Mouse (Mus musculus) stomach, embryonic 16.5 days (tissue): ENCODE data around the gene Mapkapk2. TPM values are rescaled to one million over a fixed set of nuclear protein-coding genes. Genes with fewer than 3 reads are reported as not detected.
A peak's percentile ranks its signal among the peaks of the same experiment; 100 is the strongest.

Experiments used
- ATAC-seq: fragments of 200-750 bp; cut with Nextera tagmentation; 2 replicates; pipeline ENCODE4 v1.8.0; 2017; ENCODE audit warnings: moderate number of reproducible peaks, moderate TSS enrichment; ENCODE audit not compliant: insufficient read depth, low FRiP score
- H3K27ac ChIP-seq: fragments of 300-500 bp; sonication (generic); 2 replicates; pipeline ENCODE4 v1.5.1; 2014; ENCODE audit warnings: low read length
- H3K27me3 ChIP-seq: fragments of 300-500 bp; sonication (generic); 2 replicates; pipeline ENCODE4 v1.6.1; 2014; ENCODE audit warnings: low read length, control low read depth, mixed read lengths; ENCODE audit not compliant: control insufficient read depth, insufficient read depth
- H3K36me3 ChIP-seq: fragments of 300-500 bp; sonication (generic); 2 replicates; pipeline ENCODE4 v1.6.1; 2014; ENCODE audit warnings: low read length; ENCODE audit not compliant: control insufficient read depth, insufficient read depth
- H3K4me1 ChIP-seq: fragments of 300-500 bp; sonication (generic); 2 replicates; pipeline ENCODE4 v1.6.1; 2014; ENCODE audit warnings: low read length, control low read depth, mixed read lengths; ENCODE audit not compliant: control insufficient read depth, insufficient read depth
- H3K4me2 ChIP-seq: fragments of 300-500 bp; sonication (generic); 2 replicates; pipeline ENCODE4 v1.6.1; 2014; ENCODE audit warnings: low read depth, low read length, mixed read lengths
- H3K4me3 ChIP-seq: fragments of 300-500 bp; sonication (generic); replicated peaks from 2 replicates; pipeline ENCODE4 v1.5.1; 2014; ENCODE audit warnings: mild to moderate bottlenecking, low read length
- H3K9ac ChIP-seq: fragments of 300-500 bp; sonication (generic); 2 replicates; pipeline ENCODE4 v1.6.1; 2014; ENCODE audit warnings: low read length
- H3K9me3 ChIP-seq: fragments of 300-500 bp; sonication (generic); replicated peaks from 2 replicates; pipeline ENCODE4 v1.6.1; 2016; ENCODE audit warnings: low read length, control low read depth; ENCODE audit not compliant: control insufficient read depth
- WGBS: fragments of 180-500 bp; shearing (Covaris S2); extraction: QIAGEN DNeasy Blood & Tissue Kit; methylation state at CpG from one replicate; pipeline ENCODE4 v1.1.7; 2014; 5-methylcytosine and 5-hydroxymethylcytosine counted together
- polyA plus RNA-seq: library from polyadenylated mRNA; unstranded; fragments of >200 nt; fragmentation: Nextera tagmentation; extraction: Ambion mirVana; gene quantifications from 2 replicates; pipeline ENCODE4 v1.2.1, GENCODE M21; 2015

Mapkapk2 gene
- polyA plus RNA-seq, 1 experiment from 2014 or later, result 16.6 TPM

DNA sequence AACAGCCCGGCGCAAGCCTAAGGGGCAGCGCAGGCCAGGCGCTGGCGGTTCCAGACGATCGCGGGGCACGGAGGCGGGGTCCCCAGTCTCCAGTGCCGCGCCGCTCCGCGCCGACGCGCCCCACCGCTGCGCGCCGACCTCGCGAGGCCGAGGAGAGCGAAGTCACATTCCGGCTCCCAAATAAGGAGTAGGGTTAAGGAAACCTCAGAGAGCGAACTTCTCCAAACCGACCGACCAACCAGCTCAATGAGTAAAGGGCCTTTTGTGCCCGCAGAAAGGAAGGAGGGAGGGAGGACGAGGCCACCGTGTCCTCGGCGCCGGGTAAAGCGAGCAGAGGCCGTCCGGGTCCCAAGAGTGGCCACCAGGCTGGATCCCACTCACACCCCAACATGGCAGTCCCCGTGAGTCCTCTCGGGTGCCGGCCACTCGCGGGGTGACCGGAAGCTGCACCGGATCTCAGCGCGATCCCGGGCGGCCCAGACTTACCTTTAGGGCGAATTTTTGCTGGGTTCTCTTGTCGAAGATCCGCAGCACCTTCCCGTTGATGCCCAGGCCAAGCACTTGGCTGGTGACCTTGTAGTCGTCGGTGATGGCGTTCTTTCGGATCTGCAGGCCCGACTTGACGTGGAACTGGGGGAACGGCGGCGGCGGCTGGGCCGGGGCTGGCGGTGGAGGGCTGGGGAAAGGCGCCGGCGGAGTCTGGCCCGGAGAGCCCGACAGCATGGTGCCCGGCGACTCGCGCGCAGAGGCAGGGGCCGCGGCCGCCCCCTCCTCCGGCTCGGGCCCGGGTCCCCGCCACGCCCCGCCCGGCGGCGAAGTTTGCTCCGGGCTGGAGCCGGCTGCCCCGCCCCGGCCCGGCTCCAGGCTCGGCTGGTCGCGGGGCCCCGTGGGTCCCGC lies 575 bp downstream of the Mapkapk2 start:
- peak; percentile 63 for ATAC-seq
- Histone ChIP-seq H3K4me1 (peaks cover 41% of the 10 kb centered on the region), H3K9me3 (no peaks in the 10 kb centered on the region), H3K36me3 (no peaks in the 10 kb centered on the region), H3K4me2 (peak overlapping the region; percentile 75), H3K27ac (peak overlapping the region; percentile 92), H3K4me3 (peak overlapping the region; percentile 87), H3K27me3 (no peaks in the 10 kb centered on the region), H3K9ac (peak overlapping the region; percentile 97)
- under 1% methylated on average over 83 of the region's 98 CpGs for WGBS

DNA sequence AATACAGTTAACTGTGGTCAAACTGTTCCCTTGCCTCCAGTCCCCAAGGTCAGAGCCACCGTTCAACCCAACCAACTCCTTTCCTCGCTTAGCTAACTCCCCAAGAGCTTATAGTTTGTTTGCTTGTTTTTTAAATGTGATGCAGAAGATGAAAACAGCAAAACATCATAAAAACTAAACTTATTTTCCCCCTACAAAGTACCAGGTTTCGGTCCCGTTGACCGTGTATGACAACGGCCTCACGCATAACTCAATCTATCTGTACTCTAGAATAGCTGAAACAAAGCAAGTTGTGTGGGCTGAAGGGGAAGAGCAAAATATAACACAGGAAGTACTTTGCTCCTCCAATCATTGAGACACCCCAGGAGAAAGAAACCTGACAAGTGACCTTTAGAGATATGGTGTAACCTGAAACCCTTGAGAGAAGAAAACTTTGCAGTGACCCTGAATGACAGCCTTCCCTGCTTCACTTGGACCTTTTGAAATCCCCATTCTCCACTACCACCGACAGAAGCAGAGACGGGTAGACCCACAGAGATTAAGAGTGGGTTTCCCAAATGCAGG lies 1.4 kb downstream of the Mapkapk2 start:
- Histone ChIP-seq H3K4me2 (peak overlapping the region; percentile 75), H3K9me3 (no peaks in the 10 kb centered on the region), H3K4me1 (peaks cover 45% of the 10 kb centered on the region), H3K4me3 (peak overlapping the region; percentile 87), H3K27me3 (no peaks in the 10 kb centered on the region), H3K27ac (peak overlapping the region; percentile 92), H3K36me3 (no peaks in the 10 kb centered on the region), H3K9ac (peak overlapping the region; percentile 97)
- WGBS, result 7% methylated on average over 9 of the region's 9 CpGs
- no peak for ATAC-seq

GRCm38 (mm10) chr1:131095574-131095973 lies 2.1 kb downstream of the Mapkapk2 start:
- Histone ChIP-seq H3K9ac (peak overlapping the region; percentile 97), H3K27ac (peak overlapping the region; percentile 92; the same call in 1 of the 2 replicates), H3K4me3 (peak overlapping the region; percentile 87), H3K36me3 (no peaks in the 10 kb centered on the region), H3K4me1 (peaks cover 52% of the 10 kb centered on the region), H3K27me3 (no peaks in the 10 kb centered on the region), H3K4me2 (peak overlapping the region; percentile 75), H3K9me3 (no peaks in the 10 kb centered on the region)
- ATAC-seq, result no peak
- 12% methylated on average over 8 of the region's 8 CpGs for WGBS

GRCm38 (mm10) chr1:131093889-131094288 lies 3.7 kb downstream of the Mapkapk2 start:
- peaks cover 68% of the 10 kb centered on the region for H3K4me1 ChIP-seq
- no peaks in the 10 kb centered on the region for H3K27me3 ChIP-seq
- H3K36me3 ChIP-seq, result no peaks in the 10 kb centered on the region
- no peaks in the 10 kb centered on the region for H3K9me3 ChIP-seq
- 56% methylated on average over 8 of the region's 8 CpGs for WGBS
- H3K4me2 ChIP-seq, result no peak overlapping the region
- H3K4me3 ChIP-seq, result no peak overlapping the region
- H3K9ac ChIP-seq, result no peak overlapping the region; the same call in 1 of the 2 replicates
- H3K27ac ChIP-seq, result no peak overlapping the region
- no peak for ATAC-seq

DNA sequence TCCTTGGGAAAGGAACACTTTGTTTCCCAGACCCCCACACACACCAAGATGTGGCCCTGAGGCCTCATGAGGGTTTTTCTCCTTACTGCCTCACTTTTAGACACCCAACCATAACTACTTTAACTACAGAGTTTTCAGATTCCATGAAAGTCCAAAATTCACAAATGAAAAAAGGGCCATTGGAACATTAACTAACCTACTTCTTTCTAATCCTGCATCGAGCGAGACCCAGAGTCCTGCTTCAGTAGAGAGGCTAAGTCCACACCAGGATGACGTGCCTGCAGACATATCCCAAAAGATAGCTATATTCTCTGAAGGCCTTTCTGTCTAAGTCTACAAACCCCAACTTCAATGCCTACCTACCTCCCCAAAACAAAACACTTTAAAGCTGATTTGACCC lies 4.8 kb downstream of the Mapkapk2 start:
- Histone ChIP-seq H3K4me1 (peaks cover 70% of the 10 kb centered on the region), H3K4me2 (no peak overlapping the region), H3K9ac (no peak overlapping the region), H3K4me3 (no peak overlapping the region), H3K9me3 (no peaks in the 10 kb centered on the region), H3K27ac (no peak overlapping the region), H3K36me3 (no peaks in the 10 kb centered on the region), H3K27me3 (no peaks in the 10 kb centered on the region)
- ATAC-seq, result no peak
- WGBS, result 94% methylated on average over 3 of the region's 3 CpGs

GRCm38 (mm10) chr1:131092173-131092572 lies 5.5 kb downstream of the Mapkapk2 start:
- Histone ChIP-seq H3K9me3 (no peaks in the 10 kb centered on the region), H3K4me1 (peaks cover 74% of the 10 kb centered on the region), H3K27ac (no peak overlapping the region), H3K4me2 (no peak overlapping the region), H3K4me3 (no peak overlapping the region), H3K36me3 (no peaks in the 10 kb centered on the region), H3K9ac (no peak overlapping the region), H3K27me3 (no peaks in the 10 kb centered on the region)
- 73% methylated on average over 3 of the region's 3 CpGs for WGBS
- no peak for ATAC-seq

- 77% methylated on average over 3 of the region's 3 CpGs for WGBS
- ATAC-seq, result no peak
- Histone ChIP-seq H3K27me3 (no peaks in the 10 kb centered on the region), H3K9ac (no peak overlapping the region), H3K27ac (no peak overlapping the region), H3K9me3 (no peaks in the 10 kb centered on the region), H3K4me1 (peaks cover 81% of the 10 kb centered on the region), H3K36me3 (no peaks in the 10 kb centered on the region), H3K4me2 (no peak overlapping the region), H3K4me3 (no peak overlapping the region)
Measured at GRCm38 (mm10) chr1:131091481-131091880, 6.1 kb downstream of the Mapkapk2 start.

- H3K4me2 ChIP-seq, result no peak overlapping the region
- no peak overlapping the region for H3K27ac ChIP-seq
- H3K9me3 ChIP-seq, result no peaks in the 10 kb centered on the region
- H3K9ac ChIP-seq, result no peak overlapping the region
- no peak overlapping the region for H3K4me3 ChIP-seq
- peaks cover 84% of the 10 kb centered on the region for H3K4me1 ChIP-seq
- no peaks in the 10 kb centered on the region for H3K27me3 ChIP-seq
- no peak for ATAC-seq
- 57% methylated on average over 4 of the region's 4 CpGs for WGBS
- H3K36me3 ChIP-seq, result no peaks in the 10 kb centered on the region
Measured at GRCm38 (mm10) chr1:131090877-131091276, 6.7 kb downstream of the Mapkapk2 start.

DNA sequence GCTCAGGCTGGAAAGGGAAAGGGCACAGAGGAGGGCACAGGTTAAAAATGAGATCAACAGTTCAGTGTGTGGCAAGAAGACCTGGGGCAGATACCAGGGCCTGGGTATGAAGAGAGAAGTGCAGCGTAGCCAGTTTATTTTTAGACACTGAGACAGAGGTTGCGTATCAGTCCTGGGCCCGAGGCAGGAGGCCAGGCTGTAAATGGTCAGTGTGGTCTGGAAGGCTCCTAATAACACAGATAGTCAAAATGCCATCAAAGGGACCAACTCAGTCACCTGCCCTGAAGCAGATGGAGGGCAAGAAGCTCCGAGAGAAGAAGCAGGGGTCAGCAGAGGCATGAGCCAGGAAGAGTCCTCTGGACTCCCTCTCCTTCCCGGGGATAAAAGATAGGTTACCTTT lies 7.4 kb downstream of the Mapkapk2 start:
- H3K9me3 ChIP-seq, result no peaks in the 10 kb centered on the region
- H3K27ac ChIP-seq, result no peak overlapping the region
- ATAC-seq, result no peak

More for the DNA sequence above, 7.4 kb downstream of the Mapkapk2 start:
- no peak overlapping the region for H3K4me2 ChIP-seq
- no peaks in the 10 kb centered on the region for H3K36me3 ChIP-seq
- no peaks in the 10 kb centered on the region for H3K27me3 ChIP-seq
- H3K4me3 ChIP-seq, result no peak overlapping the region
- H3K9ac ChIP-seq, result no peak overlapping the region; the same call in 1 of the 2 replicates
- 60% methylated on average over 5 of the region's 5 CpGs for WGBS
- H3K4me1 ChIP-seq, result peaks cover 82% of the 10 kb centered on the region
